Mouse (Mus musculus): ENCODE measurements around the gene Tnfsf18. TPM values are rescaled to one million over a fixed set of nuclear protein-coding genes. Genes with fewer than 3 reads are reported as not detected.

The Tnfsf18 gene
- polyA plus RNA-seq, 1 experiment from 2014 or later, result not detected

- H3K9me3 ChIP-seq, result no peaks in the 10 kb centered on the region
- no peak overlapping the region for H3K27ac ChIP-seq
- DNase-seq (ENCODE audit: low spot score), result no peak
- H3K27me3 ChIP-seq (ENCODE audit: insufficient read depth, poor library complexity, severe bottlenecking), result no peaks in the 10 kb centered on the region
- H3K36me3 ChIP-seq, result no peaks in the 10 kb centered on the region
- 77% methylated on average over 4 of the region's 4 CpGs for WGBS
- H3K4me1 ChIP-seq, result no peaks in the 10 kb centered on the region
- H3K4me3 ChIP-seq, result no peak overlapping the region
Measured at GRCm38 (mm10) chr1:161506317-161506716, 11.9 kb downstream of the Tnfsf18 start.

- Histone ChIP-seq H3K36me3 (no peaks in the 10 kb centered on the region), H3K27ac (no peak overlapping the region), H3K4me1 (no peaks in the 10 kb centered on the region), H3K9me3 (no peaks in the 10 kb centered on the region), H3K4me3 (no peak overlapping the region), H3K27me3 (ENCODE audit: insufficient read depth, poor library complexity, severe bottlenecking) (no peaks in the 10 kb centered on the region)
- no peak for DNase-seq (ENCODE audit: low spot score)
- 69% methylated on average over 3 of the region's 3 CpGs for WGBS
Measured at GRCm38 (mm10) chr1:161507623-161508047, 13.2 kb downstream of the Tnfsf18 start.

- H3K27ac ChIP-seq, result no peak overlapping the region
- H3K9me3 ChIP-seq, result no peaks in the 10 kb centered on the region
- DNase-seq (ENCODE audit: low spot score), result no peak
- no peaks in the 10 kb centered on the region for H3K4me1 ChIP-seq
- H3K27me3 ChIP-seq (ENCODE audit: insufficient read depth, poor library complexity, severe bottlenecking), result no peaks in the 10 kb centered on the region
- no peaks in the 10 kb centered on the region for H3K36me3 ChIP-seq
- H3K4me3 ChIP-seq, result no peak overlapping the region
- WGBS, result 76% methylated on average over 3 of the region's 3 CpGs
Measured at GRCm38 (mm10) chr1:161517355-161517754, 22.9 kb downstream of the Tnfsf18 start.

GRCm38 (mm10) chr1:161520223-161520622, 25.8 kb downstream of the Tnfsf18 start:
- Histone ChIP-seq H3K9me3 (no peaks in the 10 kb centered on the region), H3K27me3 (ENCODE audit: insufficient read depth, poor library complexity, severe bottlenecking) (no peaks in the 10 kb centered on the region), H3K4me3 (no peak overlapping the region), H3K36me3 (no peaks in the 10 kb centered on the region), H3K4me1 (no peaks in the 10 kb centered on the region), H3K27ac (no peak overlapping the region)
- DNase-seq (ENCODE audit: low spot score), result no peak
- WGBS, result 83% methylated on average over 1 of the region's 1 CpGs

- DNase-seq (ENCODE audit: low spot score), result no peak
- Histone ChIP-seq H3K27ac (no peak overlapping the region), H3K36me3 (no peaks in the 10 kb centered on the region), H3K27me3 (ENCODE audit: insufficient read depth, poor library complexity, severe bottlenecking) (no peaks in the 10 kb centered on the region), H3K9me3 (no peaks in the 10 kb centered on the region), H3K4me1 (no peaks in the 10 kb centered on the region), H3K4me3 (no peak overlapping the region)
- WGBS, result 81% methylated on average over 1 of the region's 1 CpGs
Measured at GRCm38 (mm10) chr1:161528173-161528572, 33.7 kb downstream of the Tnfsf18 start.

- no peaks in the 10 kb centered on the region for H3K9me3 ChIP-seq
- H3K4me1 ChIP-seq, result no peaks in the 10 kb centered on the region
- no peaks in the 10 kb centered on the region for H3K27me3 ChIP-seq (ENCODE audit: insufficient read depth, poor library complexity, severe bottlenecking)
- no peak for DNase-seq (ENCODE audit: low spot score)
- H3K27ac ChIP-seq, result no peak overlapping the region
- H3K4me3 ChIP-seq, result no peak overlapping the region
- WGBS, result 73% methylated on average over 5 of the region's 5 CpGs
- H3K36me3 ChIP-seq, result no peaks in the 10 kb centered on the region
Measured at GRCm38 (mm10) chr1:161550596-161551095, 56.2 kb downstream of the Tnfsf18 start.

GRCm38 (mm10) chr1:161552098-161552497, 57.6 kb downstream of the Tnfsf18 start:
- H3K36me3 ChIP-seq, result no peaks in the 10 kb centered on the region
- 64% methylated on average over 2 of the region's 2 CpGs for WGBS
- no peaks in the 10 kb centered on the region for H3K9me3 ChIP-seq
- H3K27ac ChIP-seq, result no peak overlapping the region
- no peaks in the 10 kb centered on the region for H3K4me1 ChIP-seq
- H3K27me3 ChIP-seq (ENCODE audit: insufficient read depth, poor library complexity, severe bottlenecking), result no peaks in the 10 kb centered on the region
- H3K4me3 ChIP-seq, result no peak overlapping the region
- no peak for DNase-seq (ENCODE audit: low spot score)

Other genes with a start within 250 kb of the Tnfsf18 start
- gene Prdx6, start 243.4 kb upstream of the Tnfsf18 start, polyA plus RNA-seq (2016; fragmentation: Nextera tagmentation; extraction: Ambion mirVana), result 537 and 587 TPM in 2 replicates
- gene Tnfsf4, start 99.2 kb upstream of the Tnfsf18 start, polyA plus RNA-seq (2016; fragmentation: Nextera tagmentation; extraction: Ambion mirVana), result not detected in 2 replicates